Mouse (Mus musculus) intestine, embryonic 16.5 days (tissue): ENCODE measurements around the gene Usp7. TPM values are rescaled to one million over a fixed set of nuclear protein-coding genes. Genes with fewer than 3 reads are reported as not detected.

ENCODE experiments used
- ATAC-seq: fragments of 200-750 bp; cut with Nextera tagmentation; 2 replicates; pipeline ENCODE4 v1.8.0; 2017; ENCODE audit warnings: moderate TSS enrichment, moderate library complexity
- H3K27ac ChIP-seq: fragments of 300-500 bp; sonication (generic); 2 replicates; pipeline ENCODE4 v1.5.1; 2014; ENCODE audit warnings: mild to moderate bottlenecking, low read length
- H3K27me3 ChIP-seq: fragments of 300-500 bp; sonication (generic); replicated peaks from 2 replicates; pipeline ENCODE4 v1.6.1; 2014; ENCODE audit warnings: low read length, control low read depth, mixed read lengths; ENCODE audit not compliant: control insufficient read depth, insufficient read depth
- H3K36me3 ChIP-seq: fragments of 300-500 bp; sonication (generic); 2 replicates; pipeline ENCODE4 v1.6.1; 2014; ENCODE audit warnings: low read length, control low read depth; ENCODE audit not compliant: control insufficient read depth, insufficient read depth
- H3K4me1 ChIP-seq: fragments of 300-500 bp; sonication (generic); 2 replicates; pipeline ENCODE4 v1.6.1; 2014; ENCODE audit warnings: low read length, control low read depth, mixed read lengths; ENCODE audit not compliant: control insufficient read depth, insufficient read depth
- H3K4me2 ChIP-seq: fragments of 300-500 bp; sonication (generic); 2 replicates; pipeline ENCODE4 v1.6.1; 2014; ENCODE audit warnings: low read depth, low read length, control low read depth
- H3K4me3 ChIP-seq: fragments of 300-500 bp; sonication (generic); 2 replicates; pipeline ENCODE4 v1.5.1; 2014; ENCODE audit warnings: mild to moderate bottlenecking, low read length
- H3K9ac ChIP-seq: fragments of 300-500 bp; sonication (generic); 2 replicates; pipeline ENCODE4 v1.6.1; 2014; ENCODE audit warnings: low read depth, low read length
- H3K9me3 ChIP-seq: fragments of 300-500 bp; sonication (generic); 2 replicates; pipeline ENCODE4 v1.6.1; 2016; ENCODE audit warnings: low read length, control low read depth; ENCODE audit not compliant: control insufficient read depth
- WGBS: fragments of 180-500 bp; shearing (Covaris S2); extraction: QIAGEN DNeasy Blood & Tissue Kit; methylation state at CpG from one replicate; pipeline ENCODE4 v1.1.7; 2014; 5-methylcytosine and 5-hydroxymethylcytosine counted together
- polyA plus RNA-seq: library from polyadenylated mRNA; unstranded; fragments of >200 nt; fragmentation: Nextera tagmentation; extraction: Ambion mirVana; gene quantifications from 2 replicates; pipeline ENCODE4 v1.2.1, GENCODE M21; 2015

Usp7 gene
- polyA plus RNA-seq, 1 experiment from 2014 or later = 19.1 TPM

- Histone ChIP-seq H3K9me3 (no peaks in the 10 kb centered on the region), H3K9ac (no peak overlapping the region), H3K36me3 (peaks cover 9% of the 10 kb centered on the region), H3K27ac (no peak overlapping the region), H3K4me3 (no peak overlapping the region), H3K27me3 (no peaks in the 10 kb centered on the region), H3K4me1 (0 out of 2 replicates have a peak, but pooled peaks cover 3% of the 10 kb centered on the region), H3K4me2 (no peak overlapping the region)
- WGBS = 88% methylated on average over 2 of the region's 2 CpGs
- no peak for ATAC-seq
These were observed 135.9 kb downstream of the Usp7 start for GRCm38 (mm10) chr16:8656256-8656655.

DNA sequence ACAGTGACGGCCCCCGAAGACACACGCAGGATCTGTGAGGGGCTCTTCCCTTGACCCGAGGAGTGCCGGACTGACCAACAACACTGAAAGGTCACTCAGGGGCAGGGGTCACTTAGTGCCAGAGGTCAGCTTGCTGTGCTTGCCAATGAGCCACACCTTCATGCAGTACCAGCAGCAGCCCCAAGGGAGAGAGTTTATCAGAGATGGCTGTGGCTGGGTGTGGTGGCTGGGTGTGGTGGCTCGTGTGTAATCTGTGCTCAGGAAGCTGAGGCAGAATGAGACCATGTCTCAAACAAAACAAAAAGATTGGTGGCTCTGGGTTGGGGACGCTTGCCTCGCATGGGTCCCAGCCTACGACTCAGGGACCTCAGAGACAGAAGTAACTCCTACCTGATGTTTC lies 136.5 kb downstream of the Usp7 start:
- Histone ChIP-seq H3K4me3 (no peak overlapping the region), H3K4me2 (no peak overlapping the region), H3K36me3 (peaks cover 13% of the 10 kb centered on the region), H3K9ac (no peak overlapping the region), H3K9me3 (no peaks in the 10 kb centered on the region), H3K27ac (no peak overlapping the region), H3K27me3 (no peaks in the 10 kb centered on the region), H3K4me1 (0 out of 2 replicates have a peak, but pooled peaks cover 3% of the 10 kb centered on the region)
- WGBS = 81% methylated on average over 9 of the region's 9 CpGs
- no peak for ATAC-seq

DNA sequence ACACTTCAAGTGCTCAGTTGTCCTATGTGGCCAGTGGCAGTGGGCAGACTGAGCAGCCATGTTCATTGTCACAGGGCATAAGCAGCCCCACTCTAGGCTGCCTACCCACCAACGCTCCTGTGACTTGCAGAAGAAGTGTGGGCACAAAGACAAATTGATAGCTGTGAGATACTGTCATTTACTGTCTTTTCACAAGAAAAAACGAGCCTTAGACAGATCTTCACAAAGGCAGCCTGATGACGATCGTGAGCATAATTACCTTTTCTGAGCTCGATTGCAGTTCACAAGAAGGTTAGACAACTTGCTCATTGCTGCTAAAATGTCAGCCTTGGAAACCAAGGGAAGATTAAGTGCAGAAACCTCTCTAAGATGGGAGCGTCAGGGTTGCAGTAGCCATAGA lies 137.0 kb downstream of the Usp7 start:
- Histone ChIP-seq H3K4me2 (no peak overlapping the region), H3K9ac (no peak overlapping the region), H3K27ac (no peak overlapping the region), H3K36me3 (peaks cover 13% of the 10 kb centered on the region), H3K4me3 (no peak overlapping the region), H3K9me3 (no peaks in the 10 kb centered on the region), H3K4me1 (no peaks in the 10 kb centered on the region), H3K27me3 (no peaks in the 10 kb centered on the region)
- no peak for ATAC-seq
- 87% methylated on average over 6 of the region's 6 CpGs for whole genome bisulfite sequencing

DNA sequence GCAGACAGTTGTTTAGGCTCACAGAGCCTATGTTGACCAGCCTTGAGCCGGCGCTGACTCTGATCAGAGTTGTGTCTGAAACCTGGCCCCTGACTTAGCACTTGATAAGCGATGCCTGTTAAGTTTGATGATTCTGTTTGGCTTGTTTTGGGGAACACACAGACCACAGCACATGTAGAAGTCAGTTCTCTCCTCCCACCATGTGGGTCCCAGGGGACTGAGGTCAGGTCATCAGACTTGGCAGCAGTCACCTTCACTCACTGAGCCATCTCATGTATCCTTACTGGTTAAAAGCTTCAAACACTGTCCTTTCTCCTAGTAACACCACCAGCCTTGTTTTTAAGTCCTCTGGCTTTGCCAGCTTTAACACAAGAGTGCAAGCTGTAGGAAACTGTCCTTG lies 142.1 kb downstream of the Usp7 start:
- Histone ChIP-seq H3K27me3 (no peaks in the 10 kb centered on the region), H3K9ac (no peak overlapping the region), H3K9me3 (no peaks in the 10 kb centered on the region), H3K4me2 (no peak overlapping the region), H3K4me3 (no peak overlapping the region), H3K36me3 (peaks cover 11% of the 10 kb centered on the region), H3K4me1 (no peaks in the 10 kb centered on the region), H3K27ac (no peak overlapping the region)
- ATAC-seq = no peak
- 93% methylated on average over 3 of the region's 3 CpGs for WGBS

- Histone ChIP-seq H3K4me1 (0 out of 2 replicates have a peak, but pooled peaks cover under 1% of the 10 kb centered on the region), H3K4me2 (no peak overlapping the region), H3K9me3 (no peaks in the 10 kb centered on the region), H3K27me3 (no peaks in the 10 kb centered on the region), H3K27ac (no peak overlapping the region), H3K36me3 (peaks cover 9% of the 10 kb centered on the region; the same call in 1 of the 2 replicates), H3K9ac (no peak overlapping the region), H3K4me3 (no peak overlapping the region)
- WGBS = 78% methylated on average over 6 of the region's 6 CpGs
- ATAC-seq = no peak
These were observed 146.6 kb downstream of the Usp7 start for GRCm38 (mm10) chr16:8645546-8645945.

- H3K4me2 ChIP-seq = no peak overlapping the region
- no peak overlapping the region for H3K4me3 ChIP-seq
- no peaks in the 10 kb centered on the region for H3K9me3 ChIP-seq
- no peak overlapping the region for H3K9ac ChIP-seq
- 70% methylated on average over 2 of the region's 2 CpGs for WGBS
- H3K27me3 ChIP-seq = no peaks in the 10 kb centered on the region
- no peak overlapping the region for H3K27ac ChIP-seq
- ATAC-seq = peak; percentile 73
- H3K36me3 ChIP-seq = peaks cover 9% of the 10 kb centered on the region; the same call in 1 of the 2 replicates
- H3K4me1 ChIP-seq = 0 out of 2 replicates have a peak, but pooled peaks cover 5% of the 10 kb centered on the region
These were observed 148.3 kb downstream of the Usp7 start for GRCm38 (mm10) chr16:8643855-8644254.

Other genes with a start within 250 kb of the Usp7 start
- gene Pmm2, start 154.6 kb downstream of the Usp7 start, polyA plus RNA-seq = 126 and 128 TPM in 2 replicates
- 23.9 and 24.2 TPM in 2 replicates for gene Tmem186, start 154.6 kb downstream of the Usp7 start, polyA plus RNA-seq
- 85.0 and 89.4 TPM in 2 replicates for gene Carhsp1, start 120.2 kb downstream of the Usp7 start, polyA plus RNA-seq
- gene Gm5767, start 111.5 kb downstream of the Usp7 start, polyA plus RNA-seq = not detected in 2 replicates
- 11.9 and 12.1 TPM in 2 replicates for gene 1810013L24Rik, start 37.8 kb upstream of the Usp7 start, polyA plus RNA-seq